Mouse (Mus musculus) G1E (cell line): ENCODE data around the gene Elovl6. TPM values are rescaled to one million over a fixed set of nuclear protein-coding genes. Genes with fewer than 3 reads are reported as not detected.

ENCODE experiments used
- ATAC-seq: 2 replicates; pipeline ENCODE4 v1.8.0; 2016; ENCODE audit warnings: mild to moderate bottlenecking; ENCODE audit not compliant: insufficient number of reproducible peaks, poor library complexity, low FRiP score, severe bottlenecking; ENCODE audit errors: extremely low read depth
- DNase-seq: peaks from one replicate; pipeline ENCODE4 v3.0.0; 2012; ENCODE audit warnings: low spot score
- H3K27me3 ChIP-seq: 2 replicates; pipeline ENCODE4 v1.6.1; 2012; ENCODE audit warnings: mild to moderate bottlenecking, low read length, inconsistent platforms; ENCODE audit not compliant: insufficient read depth
- H3K36me3 ChIP-seq: replicated peaks from 2 replicates; pipeline ENCODE3; 2012; ENCODE audit warnings: mild to moderate bottlenecking, inconsistent platforms
- H3K4me1 ChIP-seq: 2 replicates; pipeline ENCODE4 v1.6.1; 2012; ENCODE audit warnings: low read depth, low read length, inconsistent platforms, mixed read lengths; ENCODE audit not compliant: insufficient read depth
- H3K4me3 ChIP-seq: 2 replicates; pipeline ENCODE4 v1.5.1; 2012; ENCODE audit warnings: low read depth, mild to moderate bottlenecking, inconsistent platforms, low read length, moderate library complexity, mixed read lengths
- H3K9me3 ChIP-seq: replicated peaks from 2 replicates; pipeline ENCODE4 v1.6.1; 2012; ENCODE audit warnings: inconsistent platforms
- CTCF ChIP-seq: IDR thresholded peaks from 2 replicates; pipeline ENCODE4 v1.5.1; 2012; ENCODE audit warnings: low read depth, low read length, inconsistent platforms, mixed read lengths
- GATA1 ChIP-seq: IDR thresholded peaks from 2 replicates; pipeline ENCODE4 v1.6.1; 2012; ENCODE audit warnings: borderline replicate concordance, low read length, inconsistent platforms, mixed read lengths
- GATA2 ChIP-seq: IDR thresholded peaks from 2 replicates; pipeline ENCODE4 v1.6.1; 2012; ENCODE audit warnings: low read depth, low read length, inconsistent platforms, borderline replicate concordance
- POLR2AphosphoS5 ChIP-seq: IDR thresholded peaks from 2 replicates; pipeline ENCODE4 v1.6.1; 2012; ENCODE audit warnings: low read depth, low read length, inconsistent platforms; ENCODE audit not compliant: insufficient replicate concordance
- TAL1 ChIP-seq: conservative IDR thresholded peaks from 2 replicates; pipeline ENCODE4 v1.6.1; 2012; ENCODE audit warnings: low read depth, low read length, inconsistent platforms, mixed read lengths
- polyA plus RNA-seq: library from polyadenylated mRNA; stranded (reverse); fragments of >175 nt; gene quantifications from 2 replicates; pipeline ENCODE4 v1.2.3, GENCODE M21; 2012
- total RNA-seq, 2 experiments: library from RNA; stranded (forward) in 1 of 2; stranded (reverse) in 1 of 2; fragments of 200-1000 nt in 1 of 2; fragments of >200 nt in 1 of 2; fragmentation: Nextera tagmentation in 1 of 2; gene quantifications; 2 replicates each; pipeline ENCODE4 v1.2.3; 2014 to 2017

The Elovl6 gene
- total and polyA plus RNA-seq, 3 experiments, result 2.3 to 20.4 (median 20.4) TPM

DNA sequence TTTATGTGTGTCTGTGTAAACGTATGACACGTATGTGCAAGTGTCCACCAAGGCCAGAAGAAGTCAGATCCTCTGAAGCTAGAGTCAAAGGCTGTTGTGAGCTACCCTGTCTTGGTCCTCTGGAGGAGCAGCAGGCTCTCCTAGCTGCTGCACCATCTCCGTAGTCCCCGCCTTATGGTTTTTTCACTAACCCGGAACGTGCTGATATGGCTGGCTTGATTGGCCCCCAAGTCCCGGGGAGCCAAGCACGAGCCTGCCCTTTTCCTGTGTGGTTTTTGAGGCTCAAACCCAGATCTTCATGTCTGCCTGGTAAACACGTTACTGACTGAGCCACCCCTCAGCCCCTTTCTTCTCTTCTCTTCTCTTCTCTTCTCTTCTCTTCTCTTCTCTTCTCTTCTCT is 21.0 kb downstream of the Elovl6 start:
- TF ChIP-seq CTCF (no peak), GATA2 (no peak), TAL1 (no peak), GATA1 (no peak), POLR2AphosphoS5 (no peak)

DNA sequence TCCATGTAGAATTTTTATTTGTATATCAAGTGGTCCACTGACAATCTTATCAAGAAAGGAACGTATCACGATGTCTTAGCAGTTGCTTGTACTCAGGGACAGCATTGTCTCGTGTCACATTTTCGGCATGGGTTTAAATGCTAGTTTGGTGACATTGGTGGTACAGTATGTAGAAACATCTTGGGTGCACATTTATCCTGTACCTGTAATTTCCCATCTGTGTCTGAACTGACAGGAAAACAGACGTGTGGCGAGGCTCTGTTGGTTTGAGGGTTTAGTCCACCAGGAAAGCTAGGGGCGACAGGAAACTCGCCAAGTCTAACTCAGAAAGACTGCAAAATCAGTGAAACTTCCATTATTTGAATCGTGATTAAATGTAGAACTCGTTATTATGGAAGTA is 21.5 kb downstream of the Elovl6 start:
- H3K4me1 ChIP-seq, result peaks cover 3% of the 10 kb centered on the region; the same call in 1 of the 2 replicates
- no peaks in the 10 kb centered on the region for H3K27me3 ChIP-seq
- H3K36me3 ChIP-seq, result peaks cover 82% of the 10 kb centered on the region
- no peak overlapping the region for H3K4me3 ChIP-seq
- TF ChIP-seq POLR2AphosphoS5 (no peak), CTCF (no peak), GATA1 (no peak), TAL1 (no peak), GATA2 (no peak)
- H3K9me3 ChIP-seq, result no peaks in the 10 kb centered on the region
- no peak for ATAC-seq
- no peak for DNase-seq

More for the DNA sequence above, 21.0 kb downstream of the Elovl6 start:
- Histone ChIP-seq H3K4me1 (peaks cover 3% of the 10 kb centered on the region; the same call in 1 of the 2 replicates), H3K27me3 (no peaks in the 10 kb centered on the region), H3K36me3 (peaks cover 81% of the 10 kb centered on the region), H3K4me3 (no peak overlapping the region), H3K9me3 (no peaks in the 10 kb centered on the region)
- peak; percentile 89 for ATAC-seq
- no peak for DNase-seq

DNA sequence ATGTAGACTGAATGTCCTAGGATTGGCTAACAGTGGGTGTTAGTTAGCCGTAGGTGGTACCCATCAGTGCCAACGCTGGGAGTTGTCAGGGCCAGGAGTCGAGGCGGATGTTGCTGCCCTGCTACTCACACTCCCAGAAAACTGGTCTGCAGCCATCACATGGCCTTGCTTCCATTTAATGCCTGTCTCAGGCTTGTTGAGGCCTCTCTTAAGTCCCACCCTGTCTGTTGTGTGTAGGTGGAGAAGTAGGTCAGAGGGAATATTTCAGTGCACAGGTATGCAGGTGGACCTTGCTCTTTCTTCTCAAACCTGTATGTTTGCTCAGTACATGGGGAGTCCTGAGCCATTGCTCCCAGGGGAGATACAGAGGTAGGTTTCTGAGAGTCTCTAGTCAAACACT is 22.3 kb downstream of the Elovl6 start:
- H3K36me3 ChIP-seq, result peaks cover 83% of the 10 kb centered on the region
- ATAC-seq (no peak), DNase-seq (no peak)
- H3K4me1 ChIP-seq, result peaks cover 3% of the 10 kb centered on the region
- no peaks in the 10 kb centered on the region for H3K27me3 ChIP-seq
- no peak overlapping the region for H3K4me3 ChIP-seq
- H3K9me3 ChIP-seq, result no peaks in the 10 kb centered on the region
- TF ChIP-seq TAL1, result no peak
- TF ChIP-seq CTCF, result no peak
- no peak for TF ChIP-seq POLR2AphosphoS5
- TF ChIP-seq GATA1, result no peak
- TF ChIP-seq GATA2, result no peak

DNA sequence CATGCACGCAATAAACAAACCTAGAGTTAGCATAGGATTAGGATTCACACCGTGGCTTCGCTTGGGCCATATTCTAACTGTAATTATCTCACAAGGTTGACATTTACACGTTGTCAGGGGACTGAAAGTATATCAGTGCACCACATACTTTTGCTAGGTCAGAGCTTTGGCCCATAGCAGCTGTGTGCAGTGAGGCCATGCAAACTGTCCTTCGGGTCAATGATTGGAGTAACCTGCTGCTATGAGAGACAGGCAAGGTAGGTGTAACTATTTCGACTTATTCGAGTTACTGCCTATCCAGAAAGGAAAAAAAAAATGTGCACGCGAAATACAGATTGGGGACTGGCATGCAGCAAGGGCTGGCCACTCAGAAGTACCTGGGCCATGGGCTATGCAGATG is 24.9 kb downstream of the Elovl6 start:
- ATAC-seq, result no peak
- Histone ChIP-seq H3K27me3 (no peaks in the 10 kb centered on the region), H3K36me3 (peaks cover 84% of the 10 kb centered on the region), H3K4me3 (no peak overlapping the region), H3K9me3 (no peaks in the 10 kb centered on the region), H3K4me1 (peaks cover 12% of the 10 kb centered on the region)
- no peak for TF ChIP-seq GATA1
- no peak for TF ChIP-seq TAL1
- TF ChIP-seq GATA2, result no peak
- TF ChIP-seq POLR2AphosphoS5, result no peak
- no peak for TF ChIP-seq CTCF
- DNase-seq, result no peak

DNA sequence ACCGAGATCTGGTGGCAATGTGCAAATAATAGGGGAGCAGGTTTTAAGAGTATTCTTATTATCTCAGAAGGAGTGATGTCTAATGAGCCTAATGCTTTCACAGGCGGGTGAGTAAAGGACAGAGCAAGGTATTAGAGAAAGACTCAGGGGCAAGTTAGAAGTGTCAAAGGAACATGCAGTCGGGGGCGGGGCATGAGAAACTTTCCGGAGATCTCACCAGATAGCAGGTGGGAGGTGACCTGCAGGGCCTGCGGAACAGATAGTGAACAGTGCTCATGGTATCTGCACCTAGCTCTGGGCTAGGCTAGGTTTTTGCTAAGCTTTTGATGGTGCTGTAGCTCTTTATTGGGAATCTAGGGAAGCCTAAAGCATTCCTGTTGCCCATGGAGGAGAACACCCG is 25.4 kb downstream of the Elovl6 start:
- TF ChIP-seq GATA1, result no peak
- TF ChIP-seq POLR2AphosphoS5, result no peak
- TF ChIP-seq TAL1, result no peak
- TF ChIP-seq GATA2, result no peak
- TF ChIP-seq CTCF, result no peak
- H3K27me3 ChIP-seq, result no peaks in the 10 kb centered on the region
- no peaks in the 10 kb centered on the region for H3K9me3 ChIP-seq
- no peak overlapping the region for H3K4me3 ChIP-seq
- ATAC-seq, result no peak
- H3K36me3 ChIP-seq, result peaks cover 84% of the 10 kb centered on the region
- H3K4me1 ChIP-seq, result peaks cover 8% of the 10 kb centered on the region; the same call in 1 of the 2 replicates
- no peak for DNase-seq

DNA sequence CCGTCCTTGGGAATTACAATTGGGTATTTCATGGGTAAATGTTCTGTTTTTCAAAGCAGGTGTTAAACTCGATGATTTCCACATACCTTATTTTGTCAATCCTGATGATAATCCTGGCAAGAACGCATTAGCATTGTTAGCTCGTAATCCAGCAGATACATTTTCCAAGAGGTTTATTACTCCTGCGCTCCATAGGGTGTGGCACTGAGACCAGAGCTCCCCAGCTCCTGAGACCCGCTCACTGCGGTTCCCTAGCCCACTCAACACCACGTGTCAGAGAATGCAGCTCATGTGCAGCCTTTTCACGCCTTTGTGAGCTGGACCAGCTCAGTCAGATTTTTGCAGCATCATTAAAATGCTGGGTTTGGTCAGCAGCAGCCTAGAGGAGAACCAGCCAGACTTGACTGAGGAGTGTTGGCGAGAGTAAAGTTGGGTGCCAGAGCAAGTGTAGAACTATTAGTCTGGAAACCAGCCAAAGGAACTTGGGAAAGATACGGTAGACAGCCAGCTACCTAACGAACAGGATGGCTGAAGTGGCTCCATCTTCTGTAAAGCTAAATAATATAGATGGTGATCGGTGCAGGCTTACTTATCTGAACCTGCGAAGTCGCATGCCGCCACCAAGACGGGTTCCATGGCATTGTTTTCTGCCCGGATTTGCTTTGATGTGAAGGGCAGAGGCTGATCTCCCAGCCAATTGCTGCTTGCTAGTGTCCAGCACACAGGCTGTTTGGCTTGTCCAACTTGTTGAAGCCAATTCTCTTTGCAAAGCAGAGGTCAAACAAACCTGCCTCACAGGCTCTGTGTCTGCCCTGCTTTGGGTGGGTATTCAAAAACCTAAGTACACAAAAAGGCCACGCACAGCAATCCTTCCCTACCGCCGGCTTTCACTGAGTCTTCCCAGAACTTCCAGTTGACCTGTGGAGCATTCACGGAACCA is 26.1 kb downstream of the Elovl6 start:
- TF ChIP-seq POLR2AphosphoS5, result no peak
- no peak for TF ChIP-seq GATA1
- TF ChIP-seq CTCF, result no peak
- TF ChIP-seq TAL1, result no peak
- TF ChIP-seq GATA2, result no peak

More for the DNA sequence above, 26.1 kb downstream of the Elovl6 start:
- DNase-seq (no peak), ATAC-seq (no peak)
- Histone ChIP-seq H3K4me3 (no peak overlapping the region), H3K4me1 (peaks cover 8% of the 10 kb centered on the region; the same call in 1 of the 2 replicates), H3K36me3 (peaks cover 78% of the 10 kb centered on the region), H3K9me3 (no peaks in the 10 kb centered on the region), H3K27me3 (no peaks in the 10 kb centered on the region)
